Mouse (Mus musculus): Measurements from ENCODE around the gene Sh3pxd2a. TPM values are rescaled to one million over a fixed set of nuclear protein-coding genes. Genes with fewer than 3 reads are reported as not detected.

Gene Sh3pxd2a
- polyA plus RNA-seq, 1 experiment = 12.1 TPM

DNA sequence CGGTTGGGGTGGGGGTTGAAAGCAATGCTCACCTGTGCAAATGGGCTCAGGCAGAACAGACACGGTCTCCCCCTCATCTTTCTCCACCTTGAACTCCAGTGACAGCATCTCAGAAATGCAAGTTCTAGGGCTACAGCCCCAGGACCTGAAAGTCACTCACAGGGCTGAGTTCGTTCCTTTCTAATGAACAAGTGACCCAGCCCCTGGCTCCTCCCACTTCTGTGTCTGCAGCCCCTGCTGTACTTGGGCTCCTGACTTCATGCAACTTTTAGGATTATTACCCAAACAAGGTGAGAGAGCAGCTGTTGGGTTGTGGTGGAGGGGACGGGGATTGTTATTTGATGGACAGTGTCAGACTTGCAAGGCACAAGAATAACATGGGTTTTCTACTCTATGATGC, 23.2 kb downstream of the Sh3pxd2a start:
- Histone ChIP-seq H3K27ac (ENCODE audit: insufficient read depth, low read length) (peak overlapping the region; percentile 88), H3K4me3 (ENCODE audit: extremely low read depth, insufficient read depth, insufficient read length) (peak overlapping the region; percentile 9; the same call in 1 of the 2 replicates), H3K4me1 (ENCODE audit: control insufficient read depth, insufficient read depth, insufficient read length) (peaks cover 43% of the 10 kb centered on the region), H3K36me3 (ENCODE audit: control insufficient read depth, insufficient read depth, low read length) (no peaks in the 10 kb centered on the region), H3K27me3 (ENCODE audit: control insufficient read depth, insufficient read depth, low read length) (no peaks in the 10 kb centered on the region)
- WGBS = 65% methylated on average over 4 of the region's 4 CpGs
- DNase-seq (ENCODE audit: low read depth in 1 of 2, low spot score in 2 of 2) = no peak
- TF ChIP-seq CTCF (IDR thresholded peaks at IDR 0.05; ENCODE audit: extremely low read depth, insufficient read depth, insufficient read length, insufficient replicate concordance) = no peak
- TF ChIP-seq POLR2A (IDR thresholded peaks at IDR 0.05; ENCODE audit: low read depth, low read length) = no peak

DNA sequence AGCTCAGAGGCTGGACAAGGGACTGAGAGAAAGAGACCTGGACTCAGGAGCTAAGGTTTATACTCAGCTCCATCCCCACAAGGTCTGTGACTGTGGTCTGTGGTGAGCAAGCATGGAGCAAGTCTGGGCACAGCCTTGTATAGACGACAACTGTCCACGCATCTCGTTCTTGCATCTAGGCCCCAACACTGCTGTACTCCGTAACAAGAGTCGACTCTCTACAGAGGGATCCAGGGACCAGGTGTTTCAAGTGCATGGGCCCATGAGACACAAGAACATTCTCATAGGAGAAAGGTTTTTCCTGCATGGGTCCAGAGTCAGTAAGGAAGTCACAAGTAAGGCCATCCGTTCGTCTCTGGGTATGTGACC, 23.8 kb downstream of the Sh3pxd2a start:
- peaks cover 37% of the 10 kb centered on the region; the same call in 1 of the 2 replicates for H3K4me1 ChIP-seq (ENCODE audit: control insufficient read depth, insufficient read depth, insufficient read length)

DNA sequence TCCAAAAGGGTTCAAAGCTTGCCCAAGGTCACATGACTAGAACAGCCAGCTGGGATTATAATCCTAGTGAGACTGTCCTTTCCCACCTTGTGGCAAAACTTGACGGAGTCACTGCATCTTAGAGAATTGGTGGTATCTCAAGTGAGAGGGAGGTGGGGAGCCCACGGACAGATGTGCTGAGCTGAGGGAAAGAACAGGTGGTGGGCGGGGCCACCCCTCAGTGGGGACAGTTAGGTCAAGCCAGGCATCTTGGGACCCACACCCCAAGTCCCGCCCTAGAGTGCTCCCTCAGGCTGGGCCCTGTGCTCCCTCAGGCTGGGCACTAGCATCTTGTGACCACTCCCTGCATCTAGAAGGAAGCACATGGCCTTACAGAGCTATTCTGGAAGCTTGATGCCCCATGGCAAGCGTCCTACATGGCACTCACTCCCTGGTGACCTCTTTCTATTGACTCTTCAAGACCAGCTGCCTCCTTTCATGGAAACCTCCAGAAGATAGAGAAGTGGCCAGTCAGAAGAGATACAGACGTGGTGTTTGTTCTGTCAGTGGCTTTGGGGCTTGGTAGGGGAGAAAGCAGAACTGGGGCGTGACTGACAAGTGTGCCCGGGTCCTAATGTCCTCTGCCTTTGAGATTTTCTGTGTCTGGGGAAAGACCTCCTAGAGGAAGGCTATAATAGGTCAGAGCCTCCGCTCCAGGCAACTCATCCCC, 24.3 kb downstream of the Sh3pxd2a start:
- TF ChIP-seq CTCF (IDR thresholded peaks at IDR 0.05; ENCODE audit: extremely low read depth, insufficient read depth, insufficient read length, insufficient replicate concordance) (no peak), POLR2A (IDR thresholded peaks at IDR 0.05; ENCODE audit: low read depth, low read length) (no peak)
- Histone ChIP-seq H3K36me3 (ENCODE audit: control insufficient read depth, insufficient read depth, low read length) (no peaks in the 10 kb centered on the region), H3K27me3 (ENCODE audit: control insufficient read depth, insufficient read depth, low read length) (no peaks in the 10 kb centered on the region), H3K27ac (ENCODE audit: insufficient read depth, low read length) (peak overlapping the region; percentile 88), H3K4me3 (ENCODE audit: extremely low read depth, insufficient read depth, insufficient read length) (peak overlapping the region; percentile 22), H3K4me1 (ENCODE audit: control insufficient read depth, insufficient read depth, insufficient read length) (peaks cover 33% of the 10 kb centered on the region; the same call in 1 of the 2 replicates)
- no peak for DNase-seq (ENCODE audit: low read depth in 1 of 2, low spot score in 2 of 2)
- 52% methylated on average over 9 of the region's 9 CpGs for WGBS

More for the DNA sequence above, 23.8 kb downstream of the Sh3pxd2a start:
- Histone ChIP-seq H3K27ac (ENCODE audit: insufficient read depth, low read length) (peak overlapping the region; percentile 88), H3K4me3 (ENCODE audit: extremely low read depth, insufficient read depth, insufficient read length) (peak overlapping the region; percentile 20; the same call in 1 of the 2 replicates), H3K27me3 (ENCODE audit: control insufficient read depth, insufficient read depth, low read length) (no peaks in the 10 kb centered on the region), H3K36me3 (ENCODE audit: control insufficient read depth, insufficient read depth, low read length) (no peaks in the 10 kb centered on the region)
- no peak for DNase-seq (ENCODE audit: low read depth in 1 of 2, low spot score in 2 of 2)
- TF ChIP-seq POLR2A (IDR thresholded peaks at IDR 0.05; ENCODE audit: low read depth, low read length) (no peak), CTCF (IDR thresholded peaks at IDR 0.05; ENCODE audit: extremely low read depth, insufficient read depth, insufficient read length, insufficient replicate concordance) (no peak)
- 79% methylated on average over 7 of the region's 7 CpGs for WGBS

DNA sequence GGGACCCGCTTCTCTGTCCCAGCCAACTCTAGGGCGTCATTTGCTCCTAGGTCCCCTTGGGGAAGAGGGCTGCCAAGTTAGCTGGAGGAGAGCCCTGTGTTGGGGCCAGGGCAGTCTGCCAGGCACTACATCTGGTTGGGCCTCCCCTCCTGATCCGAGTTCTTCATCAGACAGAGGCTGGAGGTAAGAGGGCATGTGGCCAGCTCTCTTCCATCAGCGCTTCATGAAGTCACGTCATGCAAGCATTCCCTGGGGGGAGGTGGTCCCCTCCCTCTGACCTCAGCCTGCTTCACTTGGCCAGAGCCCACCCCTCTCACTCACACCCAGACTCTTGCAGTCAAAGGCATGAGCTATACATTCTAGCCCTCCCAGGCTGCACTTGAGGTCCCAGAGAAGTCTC, 25.8 kb downstream of the Sh3pxd2a start:
- Histone ChIP-seq H3K4me1 (ENCODE audit: control insufficient read depth, insufficient read depth, insufficient read length) (peaks cover 33% of the 10 kb centered on the region; the same call in 1 of the 2 replicates), H3K36me3 (ENCODE audit: control insufficient read depth, insufficient read depth, low read length) (no peaks in the 10 kb centered on the region), H3K27ac (ENCODE audit: insufficient read depth, low read length) (no peak overlapping the region), H3K4me3 (ENCODE audit: extremely low read depth, insufficient read depth, insufficient read length) (no peak overlapping the region), H3K27me3 (ENCODE audit: control insufficient read depth, insufficient read depth, low read length) (no peaks in the 10 kb centered on the region)
- WGBS = 76% methylated on average over 5 of the region's 5 CpGs
- DNase-seq (ENCODE audit: low read depth in 1 of 2, low spot score in 2 of 2) = no peak
- no peak for TF ChIP-seq CTCF (IDR thresholded peaks at IDR 0.05; ENCODE audit: extremely low read depth, insufficient read depth, insufficient read length, insufficient replicate concordance)
- TF ChIP-seq POLR2A (IDR thresholded peaks at IDR 0.05; ENCODE audit: low read depth, low read length) = no peak

DNA sequence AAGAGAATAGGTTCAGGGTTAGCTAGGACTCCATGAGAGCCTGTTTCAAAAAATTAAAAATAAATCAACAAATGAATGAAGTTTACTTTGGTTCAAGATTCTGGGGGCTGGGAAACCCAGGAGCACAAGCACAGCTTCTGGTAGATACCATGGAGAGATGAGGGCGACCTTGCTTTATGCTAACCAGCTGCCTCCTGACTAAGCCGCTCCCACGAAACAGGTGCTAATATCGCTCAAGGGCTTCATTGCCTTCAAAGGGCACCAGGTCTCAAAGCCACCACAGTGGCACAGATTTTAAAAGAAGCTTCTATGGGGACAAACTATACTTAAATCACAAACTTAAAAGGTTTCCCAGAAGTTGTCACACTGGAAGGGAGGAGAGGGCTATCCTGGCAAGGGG, 27.2 kb downstream of the Sh3pxd2a start:
- Histone ChIP-seq H3K27ac (ENCODE audit: insufficient read depth, low read length) (no peak overlapping the region), H3K4me1 (ENCODE audit: control insufficient read depth, insufficient read depth, insufficient read length) (peaks cover 29% of the 10 kb centered on the region; the same call in 1 of the 2 replicates), H3K4me3 (ENCODE audit: extremely low read depth, insufficient read depth, insufficient read length) (no peak overlapping the region), H3K27me3 (ENCODE audit: control insufficient read depth, insufficient read depth, low read length) (no peaks in the 10 kb centered on the region), H3K36me3 (ENCODE audit: control insufficient read depth, insufficient read depth, low read length) (no peaks in the 10 kb centered on the region)
- TF ChIP-seq POLR2A (IDR thresholded peaks at IDR 0.05; ENCODE audit: low read depth, low read length) (no peak), CTCF (IDR thresholded peaks at IDR 0.05; ENCODE audit: extremely low read depth, insufficient read depth, insufficient read length, insufficient replicate concordance) (no peak)
- no peak for DNase-seq (ENCODE audit: low read depth in 1 of 2, low spot score in 2 of 2)
- WGBS = 80% methylated on average over 4 of the region's 4 CpGs

DNA sequence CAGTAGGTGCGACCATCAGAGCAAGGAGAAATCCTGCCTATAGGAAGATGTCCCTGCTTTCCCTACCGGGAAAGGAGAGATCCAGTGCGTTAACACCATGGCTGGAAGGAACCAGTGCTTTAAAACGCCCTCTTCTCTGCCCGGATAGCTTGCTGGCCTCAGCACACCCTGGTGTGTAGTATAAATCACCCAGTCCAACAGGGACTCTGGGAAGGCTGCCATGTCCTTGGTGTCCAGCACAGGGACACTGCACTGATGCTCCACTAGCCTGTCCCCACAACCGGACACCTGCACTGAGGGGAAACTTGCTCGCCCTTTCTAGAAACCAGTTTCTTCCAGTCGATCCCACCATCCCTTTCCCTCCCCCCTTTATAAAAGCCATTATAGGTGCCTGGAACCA, 28.0 kb downstream of the Sh3pxd2a start:
- TF ChIP-seq POLR2A (IDR thresholded peaks at IDR 0.05; ENCODE audit: low read depth, low read length) (no peak), CTCF (IDR thresholded peaks at IDR 0.05; ENCODE audit: extremely low read depth, insufficient read depth, insufficient read length, insufficient replicate concordance) (no peak)
- Histone ChIP-seq H3K36me3 (ENCODE audit: control insufficient read depth, insufficient read depth, low read length) (no peaks in the 10 kb centered on the region), H3K27ac (ENCODE audit: insufficient read depth, low read length) (no peak overlapping the region), H3K27me3 (ENCODE audit: control insufficient read depth, insufficient read depth, low read length) (no peaks in the 10 kb centered on the region), H3K4me3 (ENCODE audit: extremely low read depth, insufficient read depth, insufficient read length) (no peak overlapping the region), H3K4me1 (ENCODE audit: control insufficient read depth, insufficient read depth, insufficient read length) (peaks cover 26% of the 10 kb centered on the region; the same call in 1 of the 2 replicates)
- WGBS = 94% methylated on average over 8 of the region's 8 CpGs
- no peak for DNase-seq (ENCODE audit: low read depth in 1 of 2, low spot score in 2 of 2)

DNA sequence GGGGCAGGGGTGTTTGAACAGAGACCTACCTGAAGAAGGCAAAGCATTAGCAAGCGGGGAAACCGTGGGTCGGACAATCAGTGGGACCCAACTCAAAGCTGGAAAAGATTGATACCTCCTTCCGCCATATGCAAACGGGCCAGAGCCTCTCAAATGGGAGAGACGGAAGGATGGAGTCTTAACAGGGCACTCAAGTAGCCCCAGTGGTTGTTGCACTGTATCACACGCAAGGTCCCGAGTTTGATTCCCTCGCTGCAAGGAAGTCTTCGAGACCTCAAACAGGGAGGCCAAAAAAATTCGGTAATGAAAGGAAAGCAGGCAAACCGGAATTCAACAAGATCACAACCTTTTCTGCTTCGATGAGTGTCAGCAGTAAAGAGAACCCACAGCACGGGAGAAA, 29.5 kb downstream of the Sh3pxd2a start:
- TF ChIP-seq POLR2A (IDR thresholded peaks at IDR 0.05; ENCODE audit: low read depth, low read length) = no peak
- no peak for TF ChIP-seq CTCF (IDR thresholded peaks at IDR 0.05; ENCODE audit: extremely low read depth, insufficient read depth, insufficient read length, insufficient replicate concordance)
- H3K27me3 ChIP-seq (ENCODE audit: control insufficient read depth, insufficient read depth, low read length) = no peaks in the 10 kb centered on the region
- DNase-seq (ENCODE audit: low read depth in 1 of 2, low spot score in 2 of 2) = no peak
- no peak overlapping the region for H3K27ac ChIP-seq (ENCODE audit: insufficient read depth, low read length)
- H3K4me3 ChIP-seq (ENCODE audit: extremely low read depth, insufficient read depth, insufficient read length) = no peak overlapping the region
- whole genome bisulfite sequencing = 96% methylated on average over 14 of the region's 14 CpGs
- peaks cover 11% of the 10 kb centered on the region; the same call in 1 of the 2 replicates for H3K4me1 ChIP-seq (ENCODE audit: control insufficient read depth, insufficient read depth, insufficient read length)
- no peaks in the 10 kb centered on the region for H3K36me3 ChIP-seq (ENCODE audit: control insufficient read depth, insufficient read depth, low read length)
